Mouse (Mus musculus) embryonic facial prominence, embryonic 14.5 days (tissue): Measurements from ENCODE around the gene Jmy. TPM values are rescaled to one million over a fixed set of nuclear protein-coding genes. Genes with fewer than 3 reads are reported as not detected.

Experiments used
- ATAC-seq: fragments of 200-750 bp; cut with Nextera tagmentation; 2 replicates; pipeline ENCODE4 v1.8.0; 2017; ENCODE audit warnings: low read depth, moderate number of reproducible peaks, moderate TSS enrichment
- DNase-seq: peaks from one replicate; pipeline ENCODE4 v3.0.0-alpha.2; 2015; ENCODE audit warnings: low spot score
- H3K27ac ChIP-seq: fragments of 300-500 bp; sonication (generic); replicated peaks from 2 replicates; pipeline ENCODE4 v1.5.1; 2014; ENCODE audit warnings: low read depth, mild to moderate bottlenecking, low read length, moderate library complexity
- H3K27me3 ChIP-seq: fragments of 300-500 bp; sonication (generic); replicated peaks from 2 replicates; pipeline ENCODE4 v1.6.1; 2014; ENCODE audit warnings: low read length; ENCODE audit not compliant: control insufficient read depth, insufficient read depth
- H3K36me3 ChIP-seq: fragments of 300-500 bp; sonication (generic); 2 replicates; pipeline ENCODE4 v1.6.1; 2014; ENCODE audit warnings: low read length, mixed read lengths; ENCODE audit not compliant: control insufficient read depth, insufficient read depth
- H3K4me1 ChIP-seq: fragments of 300-500 bp; sonication (generic); 2 replicates; pipeline ENCODE4 v1.6.1; 2014; ENCODE audit warnings: antibody characterized with exemption, low read length; ENCODE audit not compliant: control insufficient read depth, insufficient read depth
- H3K4me2 ChIP-seq: fragments of 300-500 bp; sonication (generic); 2 replicates; pipeline ENCODE4 v1.6.1; 2014; ENCODE audit warnings: low read depth, mild to moderate bottlenecking, low read length, moderate library complexity, mixed read lengths
- H3K4me3 ChIP-seq: fragments of 300-500 bp; sonication (generic); 2 replicates; pipeline ENCODE4 v1.5.1; 2014; ENCODE audit warnings: low read depth, mild to moderate bottlenecking, low read length
- H3K9ac ChIP-seq: fragments of 300-500 bp; sonication (generic); 2 replicates; pipeline ENCODE4 v1.6.1; 2014; ENCODE audit warnings: low read depth, mild to moderate bottlenecking, low read length, moderate library complexity, mixed read lengths
- H3K9me3 ChIP-seq: fragments of 300-500 bp; sonication (generic); 2 replicates; pipeline ENCODE4 v1.6.1; 2016; ENCODE audit warnings: low read length; ENCODE audit not compliant: control insufficient read depth
- WGBS: fragments of 180-500 bp; shearing (Covaris S2); extraction: QIAGEN DNeasy Blood & Tissue Kit; methylation state at CpG from one replicate; pipeline ENCODE4 v1.1.7; 2014; 5-methylcytosine and 5-hydroxymethylcytosine counted together
- polyA plus RNA-seq: library from polyadenylated mRNA; unstranded; fragments of >200 nt; fragmentation: Nextera tagmentation; extraction: Ambion mirVana; gene quantifications from 2 replicates; pipeline ENCODE4 v1.2.1, GENCODE M21; 2014

Jmy gene
- polyA plus RNA-seq, 1 experiment from 2014 or later: 6.2 TPM

DNA sequence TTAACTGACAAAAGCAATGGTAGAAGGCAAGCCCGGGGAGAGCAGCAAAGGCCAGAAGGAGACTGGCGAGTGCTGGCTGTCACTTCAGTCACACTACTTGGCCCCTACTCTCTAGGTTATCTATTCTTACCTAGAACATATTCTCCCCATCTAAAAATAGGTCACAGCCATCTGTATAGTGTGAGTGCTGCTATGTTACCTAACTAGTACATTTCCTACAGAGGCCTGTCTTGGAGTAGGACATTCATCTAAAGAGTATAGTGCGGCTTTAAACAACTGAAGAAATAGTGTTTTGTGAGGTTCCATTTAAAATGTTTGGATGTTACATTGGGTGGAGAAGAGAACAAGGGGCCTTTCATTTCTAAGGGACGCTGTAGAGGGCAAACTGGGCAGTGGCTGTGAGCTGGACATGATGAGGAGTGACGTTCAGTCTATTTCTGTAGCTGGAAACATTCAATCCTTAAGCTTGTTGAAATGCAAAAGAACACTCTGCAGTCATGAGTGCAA, 99.8 kb downstream of the Jmy start:
- no peak for ATAC-seq

GRCm38 (mm10) chr13:93389242-93389625, 110.4 kb downstream of the Jmy start:
- H3K9ac ChIP-seq: no peak overlapping the region
- H3K36me3 ChIP-seq: peaks cover 15% of the 10 kb centered on the region
- H3K4me2 ChIP-seq: no peak overlapping the region
- H3K9me3 ChIP-seq: no peaks in the 10 kb centered on the region
- DNase-seq (peak; percentile 53), ATAC-seq (no peak)
- WGBS: 41% methylated on average over 2 of the region's 2 CpGs
- H3K27ac ChIP-seq: peak overlapping the region; percentile 16; the same call in 1 of the 2 replicates
- no peak overlapping the region for H3K4me3 ChIP-seq
- no peaks in the 10 kb centered on the region for H3K27me3 ChIP-seq
- H3K4me1 ChIP-seq: no peaks in the 10 kb centered on the region

More for the DNA sequence above, 99.8 kb downstream of the Jmy start:
- WGBS: 75% methylated on average over 5 of the region's 5 CpGs
- DNase-seq: no peak
- H3K4me3 ChIP-seq: no peak overlapping the region
- no peak overlapping the region for H3K9ac ChIP-seq
- H3K4me2 ChIP-seq: no peak overlapping the region
- no peak overlapping the region for H3K27ac ChIP-seq
- peaks cover 25% of the 10 kb centered on the region for H3K36me3 ChIP-seq
- H3K4me1 ChIP-seq: no peaks in the 10 kb centered on the region
- H3K9me3 ChIP-seq: peaks cover 3% of the 10 kb centered on the region; the same call in 1 of the 2 replicates
- no peaks in the 10 kb centered on the region for H3K27me3 ChIP-seq

DNA sequence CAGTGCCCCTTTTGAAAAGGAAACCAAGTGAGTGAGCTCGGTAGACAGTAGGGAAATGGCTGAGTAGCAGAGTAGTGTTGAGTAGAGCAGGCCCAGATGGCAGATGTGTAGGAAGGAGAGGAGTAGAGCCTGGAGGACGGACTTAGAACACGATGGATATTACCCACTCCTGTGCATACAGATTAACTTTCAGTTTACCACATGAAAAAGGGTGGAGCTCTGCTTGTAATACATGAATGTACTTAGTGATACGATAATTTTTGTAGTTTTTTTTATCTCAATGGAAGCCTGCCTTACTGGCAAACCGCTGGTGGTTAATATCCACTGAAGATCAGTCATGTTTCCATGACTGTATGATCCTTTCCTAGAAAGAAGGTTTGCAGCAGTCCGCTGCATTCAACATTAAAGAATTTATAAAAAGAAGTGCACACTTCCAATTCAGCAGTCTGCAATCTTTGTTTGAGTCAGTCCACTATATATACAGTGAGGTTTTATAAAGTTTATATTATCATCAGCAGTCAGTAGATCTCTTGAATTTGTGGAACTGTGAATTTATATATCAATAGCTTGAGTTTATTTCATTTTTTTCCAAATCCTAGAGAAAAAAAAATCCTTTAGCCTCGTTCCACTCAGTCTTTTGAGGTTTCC, 110.9 kb downstream of the Jmy start:
- 56% methylated on average over 7 of the region's 7 CpGs for WGBS
- no peaks in the 10 kb centered on the region for H3K27me3 ChIP-seq
- ATAC-seq (no peak), DNase-seq (no peak)
- H3K4me1 ChIP-seq: no peaks in the 10 kb centered on the region
- H3K4me2 ChIP-seq: no peak overlapping the region
- peaks cover 11% of the 10 kb centered on the region for H3K36me3 ChIP-seq
- H3K4me3 ChIP-seq: no peak overlapping the region
- 0 out of 2 replicates have a peak overlapping the region, but pooled peaks have one; percentile 24 for H3K27ac ChIP-seq
- H3K9me3 ChIP-seq: no peaks in the 10 kb centered on the region
- H3K9ac ChIP-seq: no peak overlapping the region

DNA sequence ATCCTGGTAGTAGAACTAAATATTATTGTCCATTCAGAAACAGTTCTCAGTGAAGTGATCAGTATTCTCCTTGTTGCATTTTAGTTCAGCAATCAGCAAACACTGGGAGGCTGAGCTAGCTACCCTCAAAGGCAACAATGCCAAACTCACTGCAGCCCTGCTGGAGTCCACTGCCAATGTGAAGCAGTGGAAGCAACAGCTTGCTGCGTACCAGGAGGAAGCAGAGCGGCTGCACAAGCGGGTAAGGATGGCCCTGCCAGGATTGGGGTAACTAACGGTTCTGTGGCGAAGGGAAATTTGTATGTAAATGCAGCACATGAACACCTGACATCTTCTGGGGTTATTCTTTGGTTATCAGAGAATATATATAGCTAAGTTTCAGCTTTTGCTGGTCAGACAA, 112.2 kb downstream of the Jmy start:
- 93% methylated on average over 5 of the region's 5 CpGs for WGBS

GRCm38 (mm10) chr13:93385147-93385546, 114.5 kb downstream of the Jmy start:
- Histone ChIP-seq H3K9ac (no peak overlapping the region), H3K27ac (no peak overlapping the region), H3K36me3 (no peaks in the 10 kb centered on the region), H3K4me3 (no peak overlapping the region), H3K27me3 (no peaks in the 10 kb centered on the region), H3K4me2 (no peak overlapping the region), H3K9me3 (no peaks in the 10 kb centered on the region), H3K4me1 (no peaks in the 10 kb centered on the region)
- WGBS: 76% methylated on average over 1 of the region's 1 CpGs
- ATAC-seq (no peak), DNase-seq (no peak)

More for the DNA sequence above, 112.2 kb downstream of the Jmy start:
- H3K9me3 ChIP-seq: no peaks in the 10 kb centered on the region
- no peak overlapping the region for H3K4me2 ChIP-seq
- no peaks in the 10 kb centered on the region for H3K4me1 ChIP-seq
- H3K4me3 ChIP-seq: no peak overlapping the region
- no peaks in the 10 kb centered on the region for H3K27me3 ChIP-seq
- H3K27ac ChIP-seq: no peak overlapping the region
- ATAC-seq (no peak), DNase-seq (no peak)
- no peak overlapping the region for H3K9ac ChIP-seq
- H3K36me3 ChIP-seq: peaks cover 9% of the 10 kb centered on the region; the same call in 1 of the 2 replicates

DNA sequence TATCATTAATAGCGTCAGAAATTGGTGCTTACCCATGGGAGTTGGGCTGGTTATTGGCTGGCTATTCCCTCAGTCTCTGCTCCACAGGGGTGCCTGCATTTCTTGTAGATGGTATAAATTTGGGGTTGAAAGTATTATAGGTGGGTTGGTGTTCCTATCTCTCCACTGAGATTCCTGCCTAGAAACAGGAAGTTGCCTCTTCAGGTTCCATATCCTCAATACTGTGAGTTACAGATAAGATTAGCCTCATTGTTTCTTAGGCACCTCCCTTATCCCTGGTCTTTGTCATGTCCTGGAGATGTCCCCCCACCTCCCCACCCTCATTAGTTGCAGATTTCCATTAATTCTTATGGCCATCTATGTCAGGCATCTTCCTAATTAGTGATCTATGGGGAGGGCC, 115.1 kb downstream of the Jmy start:
- Histone ChIP-seq H3K36me3 (no peaks in the 10 kb centered on the region), H3K9me3 (no peaks in the 10 kb centered on the region), H3K27ac (no peak overlapping the region), H3K9ac (no peak overlapping the region), H3K4me2 (no peak overlapping the region), H3K4me1 (no peaks in the 10 kb centered on the region), H3K4me3 (no peak overlapping the region), H3K27me3 (no peaks in the 10 kb centered on the region)
- DNase-seq: no peak
- no peak for ATAC-seq
- 85% methylated on average over 1 of the region's 1 CpGs for WGBS

DNA sequence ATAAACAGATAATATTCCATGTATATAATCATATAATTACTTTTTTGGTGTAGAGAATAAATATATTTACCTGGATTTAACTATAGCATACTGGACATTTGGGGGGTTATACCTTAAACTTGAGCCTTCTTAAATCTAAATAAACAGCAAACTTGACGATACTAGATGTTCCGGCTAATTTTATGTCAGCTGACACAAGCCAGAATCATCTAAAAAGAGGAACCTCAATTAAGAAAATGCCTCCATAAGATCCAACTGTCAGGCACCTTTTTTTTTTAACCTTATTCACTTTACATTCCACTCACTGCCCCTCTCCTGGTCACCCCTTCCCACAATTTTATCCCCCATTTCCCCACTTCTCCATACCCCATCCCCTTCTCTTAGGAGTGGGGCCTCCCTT, 116.0 kb downstream of the Jmy start:
- Histone ChIP-seq H3K9me3 (no peaks in the 10 kb centered on the region), H3K36me3 (no peaks in the 10 kb centered on the region), H3K4me1 (no peaks in the 10 kb centered on the region), H3K4me2 (no peak overlapping the region), H3K4me3 (no peak overlapping the region), H3K27me3 (no peaks in the 10 kb centered on the region), H3K27ac (no peak overlapping the region), H3K9ac (no peak overlapping the region)
- WGBS: 90% methylated on average over 2 of the region's 2 CpGs
- ATAC-seq (no peak), DNase-seq (no peak)

DNA sequence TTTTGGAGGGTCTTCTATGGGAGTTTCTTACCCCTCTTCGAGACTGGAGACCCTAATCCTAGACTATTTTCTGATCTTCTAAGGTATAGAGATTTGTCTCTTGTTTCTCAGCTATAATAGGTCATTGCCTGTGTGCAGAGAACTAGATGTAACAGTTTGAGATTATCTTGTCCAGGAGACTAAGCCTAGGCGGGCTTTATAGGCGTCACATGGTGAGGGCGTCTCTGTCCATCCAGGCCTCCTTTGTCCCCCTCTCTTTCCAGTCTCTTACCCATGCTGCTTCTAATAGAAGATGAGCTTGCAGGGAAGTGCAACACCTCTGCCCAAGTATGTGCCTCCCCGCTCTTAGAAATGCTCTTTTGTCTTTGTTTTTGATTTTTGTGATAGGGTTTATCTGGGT, 116.5 kb downstream of the Jmy start:
- H3K27ac ChIP-seq: no peak overlapping the region
- no peak overlapping the region for H3K9ac ChIP-seq
- H3K9me3 ChIP-seq: no peaks in the 10 kb centered on the region
- no peaks in the 10 kb centered on the region for H3K4me1 ChIP-seq
- H3K4me3 ChIP-seq: no peak overlapping the region
- ATAC-seq (no peak), DNase-seq (no peak)
- no peaks in the 10 kb centered on the region for H3K36me3 ChIP-seq
- WGBS: 92% methylated on average over 5 of the region's 5 CpGs
- no peaks in the 10 kb centered on the region for H3K27me3 ChIP-seq
- H3K4me2 ChIP-seq: no peak overlapping the region

DNA sequence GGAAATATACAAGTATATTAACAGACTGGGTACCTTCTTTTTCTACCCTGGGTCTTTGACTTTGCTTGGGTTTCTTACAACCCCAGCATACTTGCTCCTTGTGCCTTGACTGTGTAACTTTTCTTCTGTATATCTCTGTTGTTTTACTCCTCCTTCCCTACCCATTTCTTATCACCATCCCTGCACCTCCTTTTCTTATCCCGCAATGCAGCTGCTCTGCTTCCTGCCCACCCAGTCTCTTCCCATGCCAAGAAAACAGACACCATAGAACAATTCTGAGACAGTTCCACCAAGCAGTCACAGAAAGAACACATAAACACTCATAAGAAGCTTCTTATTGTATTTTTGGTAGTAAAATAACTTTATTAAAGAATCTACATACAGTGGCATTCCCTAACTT, 118.3 kb downstream of the Jmy start:
- no peak overlapping the region for H3K27ac ChIP-seq
- H3K27me3 ChIP-seq: no peaks in the 10 kb centered on the region
- DNase-seq (no peak), ATAC-seq (no peak)
- no peaks in the 10 kb centered on the region for H3K4me1 ChIP-seq
- WGBS: 69% methylated on average over 1 of the region's 1 CpGs
- no peaks in the 10 kb centered on the region for H3K36me3 ChIP-seq
- no peak overlapping the region for H3K4me3 ChIP-seq
- H3K4me2 ChIP-seq: no peak overlapping the region
- no peaks in the 10 kb centered on the region for H3K9me3 ChIP-seq
- no peak overlapping the region for H3K9ac ChIP-seq
